Mouse (Mus musculus) neural tube, embryonic 15.5 days (tissue): ENCODE data around the gene Ms4a15. TPM values are rescaled to one million over a fixed set of nuclear protein-coding genes. Genes with fewer than 3 reads are reported as not detected.

Source experiments
- ATAC-seq: fragments of 200-750 bp; cut with Nextera tagmentation; 2 replicates; pipeline ENCODE4 v1.8.0; 2017; ENCODE audit warnings: mild to moderate bottlenecking, moderate TSS enrichment, moderate library complexity; ENCODE audit not compliant: low FRiP score
- H3K27ac ChIP-seq: fragments of 300-500 bp; sonication (generic); replicated peaks from 2 replicates; pipeline ENCODE4 v1.5.1; 2015; ENCODE audit warnings: mild to moderate bottlenecking, inconsistent platforms
- H3K27me3 ChIP-seq: fragments of 300-500 bp; sonication (generic); replicated peaks from 2 replicates; pipeline ENCODE4 v1.6.1; 2015; ENCODE audit warnings: inconsistent platforms
- H3K36me3 ChIP-seq: fragments of 300-500 bp; sonication (generic); 2 replicates; pipeline ENCODE4 v1.6.1; 2015; ENCODE audit warnings: inconsistent platforms
- H3K4me1 ChIP-seq: fragments of 300-500 bp; sonication (generic); 2 replicates; pipeline ENCODE4 v1.6.1; 2015; ENCODE audit warnings: inconsistent platforms
- H3K4me2 ChIP-seq: fragments of 300-500 bp; sonication (generic); 2 replicates; pipeline ENCODE4 v1.6.1; 2015; ENCODE audit warnings: inconsistent platforms, mild to moderate bottlenecking, moderate library complexity
- H3K4me3 ChIP-seq: fragments of 300-500 bp; sonication (generic); replicated peaks from 2 replicates; pipeline ENCODE4 v1.5.1; 2015; ENCODE audit warnings: mild to moderate bottlenecking, inconsistent platforms
- H3K9ac ChIP-seq: fragments of 300-500 bp; sonication (generic); replicated peaks from 2 replicates; pipeline ENCODE4 v1.6.1; 2015; ENCODE audit warnings: mild to moderate bottlenecking, inconsistent platforms
- H3K9me3 ChIP-seq: fragments of 300-500 bp; sonication (generic); replicated peaks from 2 replicates; pipeline ENCODE4 v1.6.1; 2016; ENCODE audit warnings: inconsistent platforms
- WGBS: fragments of 180-500 bp; shearing (Covaris S2); methylation state at CpG from one replicate; pipeline ENCODE4 v1.1.7; 2015; ENCODE audit warnings: mixed read lengths; 5-methylcytosine and 5-hydroxymethylcytosine counted together
- polyA plus RNA-seq: library from polyadenylated mRNA; unstranded; fragments of >200 nt; fragmentation: Nextera tagmentation; extraction: Ambion mirVana; gene quantifications from 2 replicates; pipeline ENCODE4 v1.2.1, GENCODE M21; 2015

Ms4a15 gene
- polyA plus RNA-seq, 1 experiment from 2014 or later, result not detected

- no peak for ATAC-seq
- H3K27me3 ChIP-seq, result no peaks in the 10 kb centered on the region
- no peak overlapping the region for H3K27ac ChIP-seq
- no peak overlapping the region for H3K4me2 ChIP-seq
- H3K9ac ChIP-seq, result no peak overlapping the region
- WGBS, result 63% methylated on average over 3 of the region's 3 CpGs
- peaks cover 18% of the 10 kb centered on the region for H3K4me1 ChIP-seq
- H3K4me3 ChIP-seq, result no peak overlapping the region
- no peaks in the 10 kb centered on the region for H3K9me3 ChIP-seq
- H3K36me3 ChIP-seq, result peaks cover 10% of the 10 kb centered on the region
Measured at GRCm38 (mm10) chr19:10938771-10939170, 54.3 kb downstream of the Ms4a15 start.

GRCm38 (mm10) chr19:10937110-10937563 lies 55.9 kb downstream of the Ms4a15 start, which contains the start of gene Ptgdr2:
Ptgdr2 (plus strand) TSS chr19:10937160.
- no peaks in the 10 kb centered on the region for H3K27me3 ChIP-seq
- H3K4me1 ChIP-seq, result peaks cover 18% of the 10 kb centered on the region
- no peak for ATAC-seq
- H3K4me2 ChIP-seq, result no peak within 1 kb of the TSS
- no peak within 1 kb of the TSS for H3K9ac ChIP-seq
- 58% methylated on average over 5 of the region's 5 CpGs for WGBS
- H3K36me3 ChIP-seq, result no peaks in the 10 kb centered on the region; the same call in 1 of the 2 replicates
- no peak within 1 kb of the TSS for H3K27ac ChIP-seq
- H3K9me3 ChIP-seq, result no peaks in the 10 kb centered on the region
- no peak within 1 kb of the TSS for H3K4me3 ChIP-seq

- ATAC-seq, result no peak
- Histone ChIP-seq H3K27ac (no peak overlapping the region), H3K9me3 (no peaks in the 10 kb centered on the region), H3K4me3 (no peak overlapping the region), H3K9ac (no peak overlapping the region), H3K4me2 (no peak overlapping the region), H3K27me3 (no peaks in the 10 kb centered on the region), H3K4me1 (peaks cover 13% of the 10 kb centered on the region), H3K36me3 (no peaks in the 10 kb centered on the region)
- WGBS, result 93% methylated on average over 5 of the region's 5 CpGs
Measured at GRCm38 (mm10) chr19:10936077-10936476, 57.0 kb downstream of the Ms4a15 start.

- no peak overlapping the region for H3K9ac ChIP-seq
- no peaks in the 10 kb centered on the region for H3K27me3 ChIP-seq
- no peak overlapping the region; the same call in 1 of the 2 replicates for H3K27ac ChIP-seq
- peaks cover 2% of the 10 kb centered on the region for H3K4me1 ChIP-seq
- H3K4me3 ChIP-seq, result no peak overlapping the region
- ATAC-seq, result no peak
- H3K36me3 ChIP-seq, result no peaks in the 10 kb centered on the region
- no peak overlapping the region for H3K4me2 ChIP-seq
- H3K9me3 ChIP-seq, result no peaks in the 10 kb centered on the region
- WGBS, result 48% methylated on average over 5 of the region's 5 CpGs
Measured at GRCm38 (mm10) chr19:10935029-10935428, 58.0 kb downstream of the Ms4a15 start.

- no peaks in the 10 kb centered on the region for H3K27me3 ChIP-seq
- no peak overlapping the region for H3K9ac ChIP-seq
- H3K9me3 ChIP-seq, result no peaks in the 10 kb centered on the region
- no peak overlapping the region for H3K4me2 ChIP-seq
- 91% methylated on average over 2 of the region's 2 CpGs for WGBS
- 0 out of 2 replicates have a peak, but pooled peaks cover 2% of the 10 kb centered on the region for H3K4me1 ChIP-seq
- no peaks in the 10 kb centered on the region for H3K36me3 ChIP-seq
- H3K4me3 ChIP-seq, result no peak overlapping the region
- H3K27ac ChIP-seq, result no peak overlapping the region
- ATAC-seq, result no peak
Measured at GRCm38 (mm10) chr19:10930641-10931040, 62.4 kb downstream of the Ms4a15 start.

Other genes with a start within 250 kb of the Ms4a15 start
- 0.74 TPM in 1 of 2 replicates, not detected in the other for gene Cd6, start 163.2 kb downstream of the Ms4a15 start, polyA plus RNA-seq
- gene Slc15a3, start 153.5 kb downstream of the Ms4a15 start, polyA plus RNA-seq, result 0.27 and 0.55 TPM in 2 replicates
- gene Tmem132a, start 123.3 kb downstream of the Ms4a15 start, polyA plus RNA-seq, result 141 and 167 TPM in 2 replicates
- 44.5 and 53.6 TPM in 2 replicates for gene Tmem109, start 111.2 kb downstream of the Ms4a15 start, polyA plus RNA-seq
- gene Prpf19, start 98.0 kb downstream of the Ms4a15 start, polyA plus RNA-seq, result 41.6 and 42.7 TPM in 2 replicates
- gene Zp1, start 72.6 kb downstream of the Ms4a15 start, polyA plus RNA-seq, result 0.18 and 0.44 TPM in 2 replicates
- gene Ptgdr2, start 56.1 kb downstream of the Ms4a15 start, polyA plus RNA-seq, result 0.19 TPM in 1 of 2 replicates, not detected in the other
- gene Ccdc86, start 44.0 kb downstream of the Ms4a15 start, polyA plus RNA-seq, result 12.7 and 16.9 TPM in 2 replicates
- 1.0 TPM in 1 of 2 replicates, not detected in the other for gene Ms4a10, start 18.6 kb downstream of the Ms4a15 start, polyA plus RNA-seq
- 1.6 TPM in 1 of 2 replicates, not detected in the other for gene Ms4a18, start 24.8 kb upstream of the Ms4a15 start, polyA plus RNA-seq
- 2.3 TPM in 1 of 2 replicates, not detected in the other for gene Ms4a8a, start 87.9 kb upstream of the Ms4a15 start, polyA plus RNA-seq
- not detected in 2 replicates for gene 1700017D01Rik, start 137.6 kb upstream of the Ms4a15 start, polyA plus RNA-seq
- gene 1700025F22Rik, start 172.1 kb upstream of the Ms4a15 start, polyA plus RNA-seq, result not detected in 2 replicates
- gene Ms4a13, start 203.5 kb upstream of the Ms4a15 start, polyA plus RNA-seq, result not detected in 2 replicates
- not detected in 2 replicates for gene Ms4a12, start 239.2 kb upstream of the Ms4a15 start, polyA plus RNA-seq